Mouse (Mus musculus) 3134 (cell line): Measurements from ENCODE around the gene Sorl1.

ENCODE experiments used
- DNase-seq: peaks from one replicate; pipeline ENCODE4 v3.0.0-alpha.2; 2011; ENCODE audit warnings: low spot score; ENCODE audit not compliant: insufficient read length; ENCODE audit errors: extremely low read depth

Gene Sorl1

DNA sequence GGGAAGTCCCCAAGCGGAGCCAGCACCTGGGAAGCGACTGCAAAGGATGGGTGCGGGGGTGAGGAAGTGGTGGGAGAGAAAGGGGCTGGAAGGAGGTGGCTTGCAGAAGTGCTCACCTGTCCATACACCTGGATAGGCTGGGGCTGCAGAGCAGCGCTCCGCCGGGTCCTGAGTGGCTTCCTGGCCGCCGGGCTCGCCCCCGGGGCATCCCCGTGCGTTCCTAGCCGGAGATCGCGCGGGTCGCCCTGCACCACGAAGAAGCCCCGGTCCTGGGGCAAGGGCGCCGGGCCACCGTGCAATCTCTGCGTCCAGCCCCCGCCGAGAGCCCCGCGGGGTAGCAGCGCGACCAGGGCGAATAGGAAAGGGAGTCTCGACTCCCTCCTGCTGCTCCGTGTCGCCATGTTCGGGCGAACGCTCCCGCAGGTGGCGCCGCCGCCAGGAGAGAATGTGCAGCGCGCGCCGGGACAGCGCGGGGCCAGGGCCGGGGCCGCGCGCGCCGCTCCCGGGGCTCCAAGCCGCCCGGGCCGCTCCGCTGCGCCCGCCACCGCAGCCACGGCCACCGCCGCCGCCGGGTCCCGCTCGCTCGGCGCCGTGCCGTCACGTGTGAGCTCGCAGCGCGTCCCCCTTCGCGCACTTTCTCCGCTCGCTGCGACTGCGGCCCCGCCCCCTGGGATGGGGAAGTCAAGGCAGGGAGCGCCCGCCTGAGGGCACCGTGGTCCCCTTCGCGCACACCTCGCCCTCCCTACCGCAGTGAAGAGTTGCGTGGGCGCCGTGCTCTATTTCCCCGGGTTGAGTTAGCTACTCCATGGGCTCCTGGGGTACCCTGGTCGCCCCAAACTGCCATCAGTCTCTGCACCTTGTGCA lies at the start of gene Sorl1:
TSS of gene Sorl1 (minus strand) at position 585 of the 864 bp plus-strand sequence.
- DNase-seq: no peak

DNA sequence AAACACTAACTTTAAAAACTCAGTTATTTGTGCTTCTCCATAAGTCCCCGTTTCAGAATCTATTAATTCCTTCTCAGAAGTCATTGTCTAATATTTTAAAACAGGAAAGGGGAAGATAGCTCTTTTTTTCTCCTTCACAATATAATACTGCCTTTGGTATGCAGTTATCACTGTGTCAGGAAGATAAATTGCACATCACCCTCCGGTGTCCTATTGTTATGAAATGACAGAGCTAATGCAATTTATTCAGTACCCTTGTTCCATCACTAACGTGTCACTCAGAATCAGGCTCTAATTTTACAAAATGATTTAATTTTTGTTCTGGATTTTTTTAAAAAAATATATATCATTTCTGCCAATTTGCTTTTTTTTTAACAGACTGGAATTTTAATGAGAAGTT lies 49.7 kb upstream of the Sorl1 start:
- no peak for DNase-seq

DNA sequence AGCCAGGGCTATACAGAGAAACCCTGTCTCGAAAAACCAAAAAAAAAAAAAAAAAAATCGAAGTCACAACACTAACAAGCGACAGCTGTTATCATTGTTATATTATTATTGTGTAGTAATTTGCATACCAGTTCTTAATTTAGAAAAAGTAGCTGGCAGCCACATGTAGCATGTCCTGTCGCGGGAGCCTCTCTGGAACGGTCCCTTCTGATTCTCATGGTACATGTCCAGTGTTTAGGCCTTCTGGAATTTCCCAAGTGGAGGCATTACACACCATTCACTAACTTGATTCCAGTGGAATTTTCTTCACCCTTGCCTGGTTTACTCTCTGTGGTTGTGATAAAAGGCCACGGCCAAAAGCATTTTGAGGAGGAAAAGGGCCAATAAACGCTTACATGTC lies 45.4 kb upstream of the Sorl1 start:
- no peak for DNase-seq

DNA sequence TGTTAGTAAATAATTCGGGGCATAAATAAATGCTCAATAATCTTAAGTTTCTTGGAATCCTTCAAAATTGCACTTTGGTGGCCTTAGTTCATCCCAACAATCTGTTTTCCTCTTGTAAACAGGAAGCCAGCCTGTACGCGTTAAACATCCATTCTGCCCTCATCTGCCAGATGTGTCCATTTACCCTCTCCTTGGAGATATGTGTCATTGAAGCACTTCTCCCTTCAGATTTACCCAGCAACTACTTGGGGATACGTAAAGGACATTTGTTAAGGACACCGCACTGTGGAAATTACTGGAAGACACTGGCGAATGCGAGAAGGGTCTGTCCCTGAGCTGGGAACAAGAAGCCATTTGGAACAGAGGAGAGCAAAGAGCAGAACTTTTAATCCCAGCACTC lies 44.9 kb upstream of the Sorl1 start:
- no peak for DNase-seq

DNA sequence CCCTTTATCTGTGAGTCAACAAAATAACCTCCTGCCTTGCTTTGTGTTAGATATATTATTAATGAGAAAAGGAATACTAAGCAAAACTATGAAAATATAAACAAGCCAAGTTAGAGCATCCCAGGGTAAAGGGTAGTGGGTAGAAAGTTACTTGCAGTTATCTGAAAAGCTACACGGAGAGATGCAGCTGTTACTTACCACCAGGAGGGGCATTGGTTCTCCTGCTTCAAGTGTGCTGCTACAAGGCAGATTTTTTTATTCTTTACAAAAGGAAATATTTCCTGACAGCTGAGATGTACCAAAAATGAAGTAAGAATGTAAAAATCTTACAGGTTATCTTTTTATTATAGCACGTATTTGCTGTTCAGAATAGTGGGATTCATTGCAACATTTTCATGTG lies 40.8 kb upstream of the Sorl1 start:
- DNase-seq: no peak

DNA sequence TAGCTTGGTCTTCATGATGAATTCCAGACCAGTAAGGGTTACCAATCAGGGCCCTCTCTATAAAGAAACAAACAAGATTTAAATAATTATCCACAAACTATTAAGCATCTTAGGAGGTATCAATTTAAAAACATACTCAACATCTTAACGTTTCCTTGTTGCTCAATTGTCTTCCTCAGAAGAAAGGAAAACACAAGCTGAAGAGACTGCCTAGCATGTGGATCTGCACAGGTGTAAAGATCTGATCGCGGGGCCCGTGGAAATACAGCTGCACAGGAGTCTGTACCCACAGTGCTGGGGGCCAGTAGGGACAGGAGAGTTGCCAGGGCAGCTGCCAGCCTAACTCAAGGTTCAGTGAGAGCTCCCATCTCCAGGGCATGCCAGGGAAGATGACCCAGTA lies 38.9 kb upstream of the Sorl1 start:
- DNase-seq: no peak

DNA sequence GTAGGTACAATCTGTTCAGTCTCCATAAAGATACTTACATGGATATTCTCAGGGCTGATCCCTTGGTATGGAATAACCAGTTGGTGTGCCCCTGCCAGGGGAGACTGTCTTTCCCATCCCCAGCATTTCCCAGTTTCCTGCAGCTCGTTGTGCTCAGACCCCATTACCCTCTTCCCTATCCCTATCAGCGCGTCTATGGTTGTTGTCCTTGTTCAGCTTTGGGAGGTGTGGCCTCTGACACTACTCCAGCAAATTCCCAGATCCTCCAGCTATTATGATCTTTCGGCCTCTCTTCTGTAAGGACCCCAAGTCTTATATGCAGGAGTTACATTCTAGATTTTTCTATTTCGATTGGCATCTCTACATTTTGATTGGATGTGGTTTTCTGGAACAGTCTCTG lies 35.3 kb upstream of the Sorl1 start:
- no peak for DNase-seq

DNA sequence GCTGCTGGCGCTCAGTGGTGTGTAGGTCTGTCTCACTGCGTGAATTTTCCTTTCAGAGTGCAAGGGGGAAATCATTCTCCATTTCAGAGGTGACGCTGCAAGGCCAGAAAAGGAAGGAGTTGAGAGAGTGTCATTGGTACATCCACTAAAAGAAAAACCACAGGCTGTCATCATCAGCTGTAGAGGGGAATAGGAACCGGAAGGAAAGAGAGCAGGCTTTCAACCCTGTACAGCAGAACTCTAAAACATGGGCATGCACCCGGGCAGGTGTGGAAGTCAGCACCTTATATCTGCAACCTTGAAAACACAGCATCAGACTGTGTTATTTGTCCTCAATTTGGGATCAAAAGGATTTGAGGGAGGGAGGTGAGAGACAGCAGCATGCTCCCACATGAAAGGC lies 34.6 kb upstream of the Sorl1 start:
- DNase-seq: no peak

DNA sequence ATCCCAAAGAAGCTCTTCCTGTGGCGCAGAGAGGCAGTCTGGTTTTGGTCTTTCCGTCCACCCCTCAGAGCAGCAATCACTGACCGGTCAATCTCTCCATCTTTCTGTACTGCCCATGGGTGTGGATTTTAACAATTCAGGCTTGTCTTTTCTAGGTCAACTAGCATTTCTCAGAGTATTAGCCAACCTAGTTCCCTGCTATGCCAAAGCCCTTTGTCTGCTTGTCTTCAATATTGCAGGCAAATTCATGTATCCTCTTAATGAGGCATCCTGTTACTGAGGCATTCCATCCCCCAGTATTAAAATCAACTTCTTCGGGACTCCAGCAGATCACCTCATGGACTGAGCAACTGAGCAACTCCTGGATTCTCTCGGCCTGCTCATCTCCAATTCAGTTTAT lies 33.9 kb upstream of the Sorl1 start:
- no peak for DNase-seq

DNA sequence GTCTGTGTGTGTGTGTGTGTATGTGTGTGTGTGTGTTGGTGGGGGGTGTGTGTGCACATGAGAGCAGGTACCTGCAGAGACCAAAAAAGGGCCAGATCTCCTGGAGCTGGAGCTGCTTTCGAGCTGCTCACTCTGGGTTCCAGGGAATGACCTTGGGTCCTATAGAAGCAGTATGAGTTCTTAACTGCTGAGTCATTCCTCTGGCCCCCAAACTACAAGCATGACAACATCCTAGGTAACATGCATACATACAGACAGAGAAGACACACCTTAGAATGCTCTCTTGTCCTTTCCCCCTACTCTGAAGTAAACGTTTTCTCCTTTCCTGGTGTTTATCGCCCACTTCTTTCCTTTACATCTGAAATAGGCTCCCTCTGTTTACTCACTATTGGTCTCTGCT lies 32.5 kb upstream of the Sorl1 start:
- no peak for DNase-seq

DNA sequence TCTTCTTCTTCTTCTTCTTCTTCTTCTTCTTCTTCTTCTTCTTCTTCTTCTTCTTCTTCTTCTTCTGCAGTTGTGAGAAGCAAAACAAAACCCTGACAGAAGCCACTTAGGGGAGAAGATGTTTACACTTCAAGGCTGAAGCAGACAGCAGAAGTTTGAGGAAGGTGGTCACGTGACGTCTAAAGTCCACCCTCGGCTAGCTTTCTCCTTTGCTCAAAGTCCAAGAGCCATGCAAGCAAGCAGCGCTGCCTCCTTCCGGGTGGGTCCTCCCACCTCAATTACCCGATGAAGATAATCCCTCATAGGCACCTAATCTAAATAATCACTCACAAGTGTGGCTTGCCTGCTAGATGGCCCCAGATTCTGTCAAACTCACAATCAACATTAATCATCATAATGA lies 30.6 kb upstream of the Sorl1 start:
- DNase-seq: no peak

DNA sequence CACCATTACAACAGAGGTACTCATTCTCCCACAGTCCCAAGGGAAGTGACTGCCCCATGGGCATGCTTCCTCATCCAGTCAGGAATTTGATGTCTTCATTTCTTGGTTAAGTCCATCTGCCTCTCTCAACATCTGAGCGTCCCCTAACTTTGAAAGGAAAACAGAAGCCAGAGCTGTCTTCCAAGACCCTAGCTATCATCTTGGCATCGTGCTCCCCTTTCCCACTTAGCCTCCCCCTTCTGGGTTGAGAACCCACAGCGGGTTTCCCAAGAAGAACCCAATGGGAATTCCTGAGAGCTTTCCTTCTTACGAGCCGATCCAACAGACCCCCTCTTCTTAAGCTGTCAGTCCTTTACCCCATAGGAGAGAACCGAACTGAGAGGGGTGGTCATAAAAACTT lies 24.7 kb upstream of the Sorl1 start:
- no peak for DNase-seq

DNA sequence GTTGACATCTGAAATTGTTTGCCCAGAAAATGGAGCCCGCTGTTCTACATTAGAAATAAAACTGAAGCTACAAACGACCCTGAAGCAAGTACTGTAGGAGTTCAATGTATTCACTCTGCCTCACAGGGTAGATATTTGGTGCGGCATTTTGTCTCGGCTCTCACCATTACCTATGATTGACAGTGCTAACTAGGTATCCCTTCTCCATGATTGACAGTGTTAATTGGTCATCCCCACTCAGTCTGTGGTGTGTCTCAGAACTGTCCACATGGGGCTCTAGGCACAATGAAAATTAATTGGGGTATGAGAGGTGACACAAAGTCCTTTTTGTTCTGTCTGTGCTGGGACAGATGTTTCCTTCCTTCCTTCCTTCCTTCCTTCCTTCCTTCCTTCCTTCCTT lies 23.9 kb upstream of the Sorl1 start:
- no peak for DNase-seq

DNA sequence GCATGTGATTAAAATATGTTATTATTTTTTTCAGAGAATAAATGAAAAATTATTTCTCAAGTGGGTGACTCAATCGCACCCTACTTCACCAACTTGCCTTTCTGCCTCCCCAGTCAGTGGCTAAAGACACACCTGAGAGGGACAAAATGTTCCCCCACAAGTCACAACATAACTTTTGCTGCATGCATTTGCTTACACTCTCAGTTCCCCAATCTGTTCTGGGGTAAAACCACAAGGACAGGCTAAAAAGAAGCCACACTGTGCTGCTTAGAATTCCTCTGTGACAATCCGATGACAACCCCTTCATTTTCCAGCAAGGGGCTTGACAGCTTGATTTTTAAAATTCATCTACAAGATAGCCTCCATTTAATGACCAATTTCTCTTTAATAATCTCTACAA lies 22.4 kb upstream of the Sorl1 start:
- DNase-seq: no peak

DNA sequence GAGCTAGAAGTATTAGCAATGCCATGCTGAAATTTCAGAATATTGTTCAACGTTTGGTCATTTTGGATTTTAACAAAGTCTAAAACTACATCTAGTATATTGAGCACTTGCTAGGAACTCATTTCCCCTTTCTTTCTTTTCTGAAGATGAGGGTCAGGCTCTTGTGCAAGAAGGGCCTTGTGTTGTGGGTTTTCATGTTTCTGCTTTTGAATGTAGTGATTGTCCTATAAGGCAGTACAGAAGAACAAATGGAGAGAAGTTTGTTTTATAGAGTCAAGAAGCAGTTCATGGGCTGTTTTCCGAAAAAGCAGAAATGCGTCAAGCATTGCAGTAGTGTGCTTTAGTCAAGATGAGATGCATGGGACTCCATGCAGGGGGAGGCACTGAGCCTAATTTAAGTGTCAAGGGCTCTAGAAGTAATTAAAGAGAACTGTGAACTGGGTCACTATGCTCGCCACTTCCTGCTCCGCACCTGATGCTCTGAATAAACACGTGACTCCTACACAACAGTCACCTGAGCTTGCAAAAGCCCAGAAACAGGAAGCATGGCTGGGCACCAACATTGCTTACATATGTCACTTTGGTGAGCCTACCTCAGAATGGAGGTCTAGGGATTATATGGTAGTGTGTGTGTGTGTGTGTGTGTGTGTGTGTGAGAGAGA lies 17.6 kb upstream of the Sorl1 start:
- DNase-seq: no peak

DNA sequence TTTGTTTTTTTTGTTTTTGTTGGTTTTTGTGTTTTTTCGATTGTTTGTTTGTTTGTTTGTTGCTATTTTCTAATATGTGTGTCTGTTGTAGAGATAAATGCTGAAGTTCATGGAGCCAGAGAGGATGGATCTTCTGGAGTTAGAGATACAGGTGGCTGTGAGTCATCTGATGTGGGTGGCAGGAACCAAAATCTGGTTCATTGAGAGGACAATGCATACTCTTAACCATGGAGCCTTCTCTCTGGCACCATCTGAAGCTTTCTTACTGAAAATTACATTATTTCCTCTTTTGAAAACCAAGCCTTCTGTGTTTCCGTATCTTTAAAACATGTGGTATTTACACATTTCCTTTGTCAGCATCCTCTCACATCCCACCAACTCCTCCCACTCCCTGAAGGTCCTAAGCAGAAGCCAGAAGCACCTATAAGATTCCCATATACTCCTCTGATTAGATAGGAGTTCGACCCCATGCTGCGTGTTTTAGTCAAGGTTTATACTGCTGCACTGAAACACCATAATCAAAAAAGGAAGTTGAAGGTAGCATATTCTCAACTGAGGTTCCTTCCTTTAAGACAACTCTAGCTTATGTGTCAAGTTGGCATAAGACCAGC lies 14.3 kb upstream of the Sorl1 start:
- DNase-seq: no peak

DNA sequence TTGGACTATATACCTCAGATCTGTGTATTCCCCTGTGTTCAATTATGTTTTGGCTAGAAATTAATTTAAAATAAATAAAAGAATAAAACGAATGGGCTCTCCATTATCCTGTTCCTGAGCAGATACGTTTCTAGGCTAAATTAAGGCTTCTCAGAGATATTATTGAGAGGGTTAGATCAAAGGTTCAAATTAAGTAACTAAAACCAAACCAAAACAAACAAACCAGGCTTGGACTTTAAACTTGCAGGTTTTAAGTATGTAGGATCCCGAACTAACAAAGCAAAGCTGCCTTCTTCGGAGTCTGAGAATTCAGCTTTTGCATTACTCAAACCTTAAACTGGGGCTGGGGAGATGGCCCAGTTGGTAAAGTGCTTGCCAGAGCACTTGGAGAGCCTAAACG lies 13.5 kb upstream of the Sorl1 start:
- no peak for DNase-seq

DNA sequence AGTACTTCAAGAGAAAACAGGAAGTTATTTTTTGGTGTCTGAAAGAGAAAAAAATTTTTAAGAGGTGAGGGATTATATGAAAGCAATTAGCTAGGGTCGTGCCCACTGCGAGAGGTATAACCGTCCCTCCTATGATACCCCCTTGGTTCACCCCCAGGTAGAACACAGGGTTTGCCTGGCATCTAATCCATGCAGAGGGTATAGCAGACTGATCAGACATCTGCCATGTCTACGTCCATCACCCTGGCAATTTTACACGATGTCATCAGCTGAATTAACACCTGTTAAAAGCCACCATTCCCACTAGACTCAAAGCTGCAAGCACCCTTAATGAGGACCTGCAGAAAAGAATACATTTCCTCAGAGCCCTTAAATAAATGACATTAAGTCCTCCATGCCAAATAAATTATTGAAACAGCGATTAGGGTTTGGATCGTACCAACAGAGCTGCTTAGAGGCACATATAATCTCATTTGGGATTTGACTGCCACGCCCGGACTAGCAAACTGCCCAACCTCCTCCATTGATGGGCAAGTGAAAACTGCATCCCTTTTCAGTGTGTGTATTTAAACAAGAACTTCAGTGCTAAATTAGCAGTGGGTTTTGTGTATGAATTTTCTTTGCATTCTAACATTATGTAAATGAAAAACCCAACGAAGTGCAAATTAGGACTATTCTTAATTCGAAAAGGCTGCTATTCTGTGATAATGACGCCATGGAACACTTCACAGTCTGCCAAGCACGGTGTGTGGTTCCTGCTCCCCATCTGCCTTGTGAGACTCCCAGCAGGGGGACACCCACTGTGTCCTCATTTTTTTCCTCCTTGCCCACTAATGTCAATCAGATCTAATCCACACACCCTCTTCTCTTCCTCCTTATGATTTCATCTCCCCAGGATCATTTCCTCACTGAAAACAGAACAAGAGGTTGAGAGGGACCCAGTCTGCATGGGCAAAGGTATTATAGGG lies 7.0 kb upstream of the Sorl1 start:
- DNase-seq: no peak

DNA sequence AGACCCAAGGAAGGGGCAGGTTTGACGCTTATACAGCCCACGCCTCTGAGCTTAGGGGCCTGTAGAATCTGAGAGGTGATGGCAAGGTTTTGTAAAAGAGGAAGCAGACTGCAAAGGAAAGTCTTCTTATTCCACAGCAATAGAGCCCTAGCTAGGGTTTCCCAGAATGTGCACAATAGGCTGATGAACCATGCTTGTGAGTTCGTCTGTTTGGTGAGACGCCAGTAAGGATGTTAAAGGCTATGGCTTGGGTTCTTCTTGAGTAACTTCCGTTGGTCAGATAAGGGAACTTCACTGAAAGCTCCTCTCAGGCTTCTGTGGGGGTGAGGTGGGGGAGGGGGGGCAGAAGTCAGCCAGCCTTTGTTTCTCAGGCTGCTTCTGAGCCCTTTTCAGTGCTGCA lies 3.9 kb upstream of the Sorl1 start:
- DNase-seq: no peak

DNA sequence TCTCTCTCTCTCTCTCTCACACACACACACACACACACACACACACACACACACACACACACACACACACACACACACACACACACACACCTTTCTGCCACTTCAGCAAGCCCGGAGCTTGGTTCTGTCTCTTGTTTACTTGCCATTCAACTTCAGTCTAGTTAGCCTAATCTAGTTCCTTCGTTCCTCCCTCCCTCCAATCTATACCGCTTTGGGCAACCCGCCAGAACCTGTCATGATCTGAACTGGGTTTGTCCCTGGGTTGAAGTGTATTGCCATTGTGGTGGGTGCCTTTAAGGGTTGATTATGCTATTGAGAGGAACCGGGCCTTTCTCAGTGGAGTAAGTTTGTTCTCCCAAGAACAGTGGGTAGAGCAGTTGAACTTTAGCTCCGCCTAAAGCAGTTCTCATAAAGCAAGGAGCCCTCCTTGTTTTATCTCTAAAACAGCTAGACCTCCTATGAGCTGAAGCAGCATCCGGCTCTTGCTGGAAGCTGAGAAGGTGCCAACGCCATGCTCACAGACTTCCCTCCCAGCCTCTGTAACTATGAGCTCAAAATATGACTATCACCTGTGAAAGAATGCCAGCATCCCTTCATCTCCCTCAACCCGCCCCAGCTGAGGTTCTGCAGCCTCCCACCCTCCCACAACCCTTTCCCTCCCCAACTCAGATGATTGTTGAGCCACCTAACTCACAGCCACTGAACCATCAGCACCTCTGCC lies 1.3 kb upstream of the Sorl1 start:
- DNase-seq: no peak
